Mouse (Mus musculus) limb, embryonic 13.5 days (tissue): ENCODE data around the gene Sf3b6. TPM values are rescaled to one million over a fixed set of nuclear protein-coding genes. Genes with fewer than 3 reads are reported as not detected.
A peak's percentile ranks its signal among the peaks of the same experiment; 100 is the strongest.
"Not testable (repeated sequence)": the region's sequence is repeated elsewhere in the genome, so short reads cannot be mapped to it uniquely, and the experiment has no call there.

Source experiments
- ATAC-seq: fragments of 200-750 bp; cut with Nextera tagmentation; 2 replicates; pipeline ENCODE4 v1.8.0; 2017; ENCODE audit warnings: low read depth, moderate number of reproducible peaks, moderate TSS enrichment; ENCODE audit not compliant: low FRiP score
- H3K27ac ChIP-seq: fragments of 300-500 bp; sonication (generic); 2 replicates; pipeline ENCODE4 v1.5.1; 2015; ENCODE audit warnings: inconsistent platforms, mild to moderate bottlenecking, moderate library complexity
- H3K27me3 ChIP-seq: fragments of 300-500 bp; sonication (generic); 2 replicates; pipeline ENCODE4 v1.6.1; 2015; ENCODE audit warnings: mild to moderate bottlenecking, inconsistent platforms
- H3K36me3 ChIP-seq: fragments of 300-500 bp; sonication (generic); 2 replicates; pipeline ENCODE4 v1.6.1; 2015; ENCODE audit warnings: inconsistent platforms, mild to moderate bottlenecking, moderate library complexity
- H3K4me1 ChIP-seq: fragments of 300-500 bp; sonication (generic); 2 replicates; pipeline ENCODE4 v1.6.1; 2015; ENCODE audit warnings: inconsistent platforms
- H3K4me2 ChIP-seq: fragments of 300-500 bp; sonication (generic); replicated peaks from 2 replicates; pipeline ENCODE4 v1.6.1; 2015; ENCODE audit warnings: inconsistent platforms, mild to moderate bottlenecking, moderate library complexity
- H3K4me3 ChIP-seq: fragments of 300-500 bp; sonication (generic); 2 replicates; pipeline ENCODE4 v1.5.1; 2015; ENCODE audit warnings: moderate library complexity, mild to moderate bottlenecking, inconsistent platforms
- H3K9ac ChIP-seq: fragments of 300-500 bp; sonication (generic); 2 replicates; pipeline ENCODE4 v1.6.1; 2015; ENCODE audit warnings: mild to moderate bottlenecking, inconsistent platforms
- H3K9me3 ChIP-seq: fragments of 300-500 bp; sonication (generic); 2 replicates; pipeline ENCODE4 v1.6.1; 2016; ENCODE audit warnings: inconsistent platforms
- WGBS: fragments of 180-500 bp; shearing (Covaris S2); methylation state at CpG from one replicate; pipeline ENCODE4 v1.1.7; 2015; 5-methylcytosine and 5-hydroxymethylcytosine counted together
- polyA plus RNA-seq: library from polyadenylated mRNA; unstranded; fragments of >200 nt; fragmentation: Nextera tagmentation; extraction: Ambion mirVana; gene quantifications from 2 replicates; pipeline ENCODE4 v1.2.1, GENCODE M21; 2015

The Sf3b6 gene
- 220 and 232 TPM in 2 replicates for polyA plus RNA-seq

DNA sequence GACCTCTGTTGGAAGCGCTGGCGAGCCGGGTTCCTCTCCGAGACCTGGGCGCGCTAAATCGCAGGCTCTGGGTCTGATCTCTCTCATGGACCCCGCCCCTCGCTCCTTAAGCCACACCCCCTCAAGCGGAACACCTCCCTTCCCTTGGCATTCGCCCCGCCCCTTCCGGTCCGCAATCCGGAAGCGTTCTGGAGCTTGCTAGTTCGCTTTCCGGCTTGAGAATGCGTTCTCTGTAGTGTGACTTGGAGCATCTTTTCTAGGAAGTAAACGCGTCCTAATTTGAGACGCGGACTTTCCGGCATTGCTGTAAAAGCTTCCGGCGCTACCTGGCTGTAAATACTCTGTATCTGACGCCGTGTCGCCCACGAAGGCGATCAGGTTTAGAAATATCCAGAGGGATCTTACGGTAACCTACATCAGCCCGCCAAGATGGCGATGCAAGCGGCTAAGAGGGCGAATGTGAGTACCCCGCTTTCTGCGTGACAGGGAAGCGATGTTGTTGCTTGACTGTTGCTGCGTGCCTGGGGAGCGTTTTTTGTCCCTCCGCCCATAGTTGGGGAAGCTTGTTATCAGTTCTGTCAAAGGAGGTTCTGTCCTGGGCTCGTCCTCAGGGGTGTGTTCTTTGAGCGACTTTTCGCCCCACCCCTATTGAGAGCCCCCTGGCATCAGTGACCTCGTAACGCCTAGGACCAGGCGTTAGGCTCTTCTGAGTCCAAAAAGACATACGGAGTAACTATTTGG is at the start of gene Sf3b6:
Gene Sf3b6 (plus strand): TSS at position 184 of the 741 bp plus-strand sequence.
- Histone ChIP-seq H3K4me3 (peak within 1 kb of the TSS; percentile 89), H3K27ac (peak within 1 kb of the TSS; percentile 89), H3K9me3 (no peaks in the 10 kb centered on the region), H3K9ac (peak within 1 kb of the TSS; percentile 83), H3K4me1 (peaks cover 16% of the 10 kb centered on the region), H3K36me3 (peaks cover 24% of the 10 kb centered on the region), H3K27me3 (no peaks in the 10 kb centered on the region), H3K4me2 (peak within 1 kb of the TSS; percentile 89)
- ATAC-seq, result peak; percentile 97
- under 1% methylated on average over 49 of the region's 49 CpGs for WGBS

DNA sequence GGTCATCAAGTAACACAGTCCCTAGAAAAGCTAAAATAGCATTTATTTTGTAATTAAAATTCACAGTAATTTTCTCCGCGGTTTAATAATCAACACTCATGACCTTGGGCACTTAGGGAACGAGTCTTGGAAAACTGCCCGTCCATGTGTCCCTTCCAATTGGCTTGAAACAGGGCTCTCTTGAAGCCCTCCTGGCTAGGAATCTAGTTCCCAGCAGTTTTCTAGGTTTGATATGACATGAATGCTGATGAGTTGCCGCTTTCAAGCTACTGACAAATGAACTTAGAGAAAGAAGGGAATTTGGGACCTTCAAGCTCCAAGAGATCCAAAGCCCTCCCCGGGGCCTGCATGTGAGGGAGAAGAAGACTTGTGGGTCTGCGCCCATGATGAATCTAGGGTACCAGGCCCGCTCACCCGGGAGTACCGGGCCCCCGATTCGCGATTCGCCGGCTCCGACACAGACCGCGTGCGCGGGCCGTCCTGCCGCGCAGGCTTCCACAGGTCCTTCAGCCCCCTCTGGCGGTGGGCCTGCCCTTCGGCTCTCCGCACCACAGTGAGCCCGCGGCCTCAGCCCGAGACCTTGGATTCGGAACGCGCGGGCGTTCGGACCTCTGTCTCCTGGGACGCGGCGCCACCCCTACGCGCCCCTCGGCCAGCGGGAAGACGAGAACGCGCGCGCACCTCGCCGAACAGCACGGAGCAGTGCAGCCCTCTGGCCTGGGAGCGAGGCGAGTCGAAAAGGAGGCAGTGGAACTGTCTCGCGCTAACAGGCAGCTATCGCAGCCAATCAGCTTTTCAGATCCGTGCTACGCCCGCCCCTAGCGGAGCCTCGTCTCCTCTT is 48.6 kb upstream of the Sf3b6 start, which contains the start of the genes Pfn4 and Fam228b:
Gene Pfn4 (plus strand): TSS at position 531 of the 841 bp plus-strand sequence.
Gene Fam228b (minus strand): TSS at position 776 of the 841 bp plus-strand sequence.
- Histone ChIP-seq H3K36me3 (no peaks in the 10 kb centered on the region), H3K9ac (peak within 1 kb of the TSS; percentile 82), H3K4me3 (peak within 1 kb of the TSS; percentile 64), H3K4me1 (0 out of 2 replicates have a peak, but pooled peaks cover 4% of the 10 kb centered on the region), H3K27me3 (no peaks in the 10 kb centered on the region), H3K27ac (peak within 1 kb of the TSS; percentile 85), H3K4me2 (peak within 1 kb of the TSS; percentile 74), H3K9me3 (no peaks in the 10 kb centered on the region)
- peak; percentile 99 for ATAC-seq
- WGBS, result 3% methylated on average over 61 of the region's 61 CpGs

DNA sequence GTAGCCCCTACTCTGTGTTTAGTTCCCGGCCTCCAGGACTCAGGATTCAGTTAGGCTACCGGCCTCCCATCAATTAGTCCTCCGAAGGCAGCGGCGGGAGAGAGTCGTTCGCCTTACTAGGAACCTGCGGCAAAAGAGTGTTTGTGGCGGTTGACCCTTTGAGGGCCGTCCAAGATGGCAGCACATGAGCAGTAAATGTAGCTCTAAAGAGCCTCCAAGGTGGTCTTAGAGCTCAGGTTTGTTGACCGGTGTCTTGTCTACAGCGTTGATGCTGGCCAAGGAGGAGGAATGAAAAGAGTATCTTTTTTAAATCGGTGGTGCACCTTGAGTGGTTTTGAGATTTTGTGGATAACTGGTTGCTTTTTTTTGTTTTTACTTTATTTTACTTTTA is 48.0 kb upstream of the Sf3b6 start:
- H3K4me3 ChIP-seq, result peak overlapping the region; percentile 64
- H3K27me3 ChIP-seq, result no peaks in the 10 kb centered on the region
- 0 out of 2 replicates have a peak, but pooled peaks cover 4% of the 10 kb centered on the region for H3K4me1 ChIP-seq
- H3K4me2 ChIP-seq, result peak overlapping the region; percentile 74
- peak; percentile 46 for ATAC-seq
- 22% methylated on average over 13 of the region's 13 CpGs for WGBS
- H3K36me3 ChIP-seq, result no peaks in the 10 kb centered on the region
- H3K9ac ChIP-seq, result peak overlapping the region; percentile 82
- H3K9me3 ChIP-seq, result no peaks in the 10 kb centered on the region
- peak overlapping the region; percentile 85 for H3K27ac ChIP-seq

DNA sequence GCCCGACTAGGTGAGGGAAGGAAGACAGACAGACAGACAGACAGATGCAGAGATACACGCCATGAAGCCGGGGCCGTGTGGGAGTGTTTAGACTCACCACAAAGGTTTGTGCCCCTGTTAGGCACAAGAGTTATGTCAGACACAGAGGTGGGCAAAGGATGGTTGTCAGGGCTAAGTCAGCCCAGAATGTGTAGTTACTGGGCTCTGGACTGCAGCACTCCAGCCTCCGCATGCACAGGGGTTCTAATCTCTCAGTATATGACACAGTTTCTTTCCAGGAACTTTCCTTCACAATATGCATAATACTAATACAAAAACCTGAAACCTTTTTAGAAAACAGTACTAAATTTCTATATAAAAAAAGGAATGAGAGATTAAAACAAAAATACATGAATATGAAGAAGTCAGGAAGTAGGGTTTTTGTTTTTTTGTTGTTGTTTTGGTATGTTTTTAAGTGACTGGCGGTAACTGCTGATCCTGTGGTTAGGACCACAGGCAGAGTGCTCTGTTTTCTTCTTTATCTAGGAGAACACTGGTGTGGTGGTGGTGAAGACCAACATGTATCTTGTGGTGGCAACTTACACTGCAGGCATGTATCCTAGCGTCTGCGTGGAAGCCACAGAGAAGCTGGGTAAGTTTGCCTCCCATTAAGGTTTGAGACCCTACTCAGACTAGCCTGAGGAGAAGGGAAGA is 42.3 kb upstream of the Sf3b6 start:
- no peaks in the 10 kb centered on the region for H3K36me3 ChIP-seq
- no peaks in the 10 kb centered on the region for H3K9me3 ChIP-seq
- 90% methylated on average over 8 of the region's 8 CpGs for WGBS
- ATAC-seq, result no peak
- H3K27ac ChIP-seq, result no peak overlapping the region
- no peaks in the 10 kb centered on the region for H3K4me1 ChIP-seq
- H3K4me3 ChIP-seq, result no peak overlapping the region
- no peaks in the 10 kb centered on the region for H3K27me3 ChIP-seq
- H3K9ac ChIP-seq, result no peak overlapping the region
- H3K4me2 ChIP-seq, result no peak overlapping the region

DNA sequence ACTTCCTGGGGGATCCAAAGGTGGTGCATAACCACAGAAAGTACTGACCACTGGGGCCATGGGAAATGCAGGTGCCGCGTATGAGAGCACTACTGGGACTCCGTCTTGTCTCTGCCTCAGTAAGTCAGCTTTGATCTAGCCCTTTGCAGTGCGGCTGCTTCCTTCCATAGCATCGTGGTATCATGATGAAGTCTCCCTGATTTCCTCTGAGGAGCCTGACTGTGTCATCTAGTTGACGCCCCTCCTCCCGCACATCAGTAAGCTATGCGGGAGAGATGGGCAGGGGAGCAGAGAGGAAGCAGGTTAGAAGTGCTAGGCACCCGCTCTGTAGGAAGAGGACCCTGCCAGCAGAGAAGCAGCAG is 41.8 kb upstream of the Sf3b6 start:
- 77% methylated on average over 9 of the region's 9 CpGs for WGBS
- Histone ChIP-seq H3K36me3 (no peaks in the 10 kb centered on the region), H3K9me3 (no peaks in the 10 kb centered on the region), H3K9ac (no peak overlapping the region), H3K4me1 (no peaks in the 10 kb centered on the region), H3K4me3 (no peak overlapping the region), H3K4me2 (no peak overlapping the region), H3K27ac (no peak overlapping the region), H3K27me3 (no peaks in the 10 kb centered on the region)
- ATAC-seq, result no peak

DNA sequence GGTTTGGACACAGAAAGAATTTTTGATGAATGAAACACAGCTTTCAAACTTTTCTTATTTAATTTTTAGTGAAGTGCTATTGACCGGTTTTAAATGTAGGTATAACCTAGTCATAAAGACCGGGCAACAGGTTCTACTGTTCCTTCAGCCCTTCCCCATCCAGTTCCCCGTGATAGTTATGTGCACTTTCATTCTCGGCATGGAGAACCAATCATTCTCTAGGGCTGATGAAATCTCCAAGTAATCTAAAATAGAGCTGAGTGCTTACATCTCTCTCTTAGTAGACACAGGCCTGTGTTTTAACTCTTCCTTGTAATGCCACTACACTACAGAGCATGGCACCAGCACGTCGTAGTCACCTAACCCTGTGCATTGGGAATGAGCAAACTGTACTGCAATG is 39.6 kb upstream of the Sf3b6 start:
- H3K9me3 ChIP-seq, result no peaks in the 10 kb centered on the region
- H3K9ac ChIP-seq, result no peak overlapping the region
- H3K4me3 ChIP-seq, result no peak overlapping the region
- H3K4me1 ChIP-seq, result no peaks in the 10 kb centered on the region
- no peaks in the 10 kb centered on the region for H3K27me3 ChIP-seq
- no peaks in the 10 kb centered on the region for H3K36me3 ChIP-seq
- WGBS, result 85% methylated on average over 6 of the region's 6 CpGs
- H3K4me2 ChIP-seq, result no peak overlapping the region
- H3K27ac ChIP-seq, result no peak overlapping the region
- no peak for ATAC-seq

DNA sequence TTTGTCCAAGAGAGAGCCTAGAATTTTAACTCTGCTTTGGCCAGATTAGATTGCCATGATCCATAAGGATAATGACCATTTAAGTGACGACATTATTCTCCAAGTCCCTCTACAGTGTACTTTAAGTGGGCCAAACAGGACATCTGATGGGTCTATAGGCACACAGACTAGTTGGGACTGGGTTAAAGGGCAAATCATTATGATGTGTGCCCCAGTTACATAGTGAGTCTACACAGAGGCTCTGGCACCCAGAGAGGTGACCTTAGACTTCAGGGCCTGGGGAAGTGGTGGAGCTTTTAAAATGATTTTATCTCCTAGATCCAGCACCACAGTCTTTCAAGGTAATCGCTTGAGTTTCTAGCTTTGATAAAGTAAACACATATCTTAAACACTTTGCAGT is 37.1 kb upstream of the Sf3b6 start:
- Histone ChIP-seq H3K27ac (no peak overlapping the region), H3K4me2 (no peak overlapping the region), H3K4me1 (no peaks in the 10 kb centered on the region), H3K9me3 (no peaks in the 10 kb centered on the region), H3K36me3 (no peaks in the 10 kb centered on the region), H3K4me3 (no peak overlapping the region), H3K27me3 (no peaks in the 10 kb centered on the region), H3K9ac (no peak overlapping the region)
- ATAC-seq, result no peak
- WGBS, result 67% methylated on average over 2 of the region's 2 CpGs

DNA sequence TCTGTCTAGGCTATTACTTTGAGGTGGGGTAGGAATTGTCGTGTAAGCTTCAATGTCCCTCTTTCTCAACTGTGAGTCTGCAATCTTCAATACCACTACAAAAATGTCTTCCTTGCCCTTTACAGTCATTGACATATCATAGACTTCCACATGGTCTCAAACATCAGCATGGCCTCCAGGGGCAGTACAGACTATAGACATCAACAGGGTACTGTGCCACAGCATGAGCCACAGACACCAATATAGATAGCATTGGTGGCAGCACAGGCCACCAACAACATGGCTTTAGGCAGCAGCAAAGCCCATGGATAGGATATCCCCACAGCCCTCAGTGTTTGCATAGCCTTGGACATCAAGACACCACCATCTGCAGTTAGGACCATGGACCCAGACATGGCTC is 36.1 kb upstream of the Sf3b6 start:
- no peak for ATAC-seq
- Histone ChIP-seq H3K9ac (no peak overlapping the region), H3K4me1 (no peaks in the 10 kb centered on the region), H3K4me3 (no peak overlapping the region), H3K9me3 (no peaks in the 10 kb centered on the region), H3K27me3 (no peaks in the 10 kb centered on the region), H3K4me2 (no peak overlapping the region), H3K36me3 (no peaks in the 10 kb centered on the region), H3K27ac (no peak overlapping the region)
- WGBS, result 89% methylated on average over 1 of the region's 1 CpGs

DNA sequence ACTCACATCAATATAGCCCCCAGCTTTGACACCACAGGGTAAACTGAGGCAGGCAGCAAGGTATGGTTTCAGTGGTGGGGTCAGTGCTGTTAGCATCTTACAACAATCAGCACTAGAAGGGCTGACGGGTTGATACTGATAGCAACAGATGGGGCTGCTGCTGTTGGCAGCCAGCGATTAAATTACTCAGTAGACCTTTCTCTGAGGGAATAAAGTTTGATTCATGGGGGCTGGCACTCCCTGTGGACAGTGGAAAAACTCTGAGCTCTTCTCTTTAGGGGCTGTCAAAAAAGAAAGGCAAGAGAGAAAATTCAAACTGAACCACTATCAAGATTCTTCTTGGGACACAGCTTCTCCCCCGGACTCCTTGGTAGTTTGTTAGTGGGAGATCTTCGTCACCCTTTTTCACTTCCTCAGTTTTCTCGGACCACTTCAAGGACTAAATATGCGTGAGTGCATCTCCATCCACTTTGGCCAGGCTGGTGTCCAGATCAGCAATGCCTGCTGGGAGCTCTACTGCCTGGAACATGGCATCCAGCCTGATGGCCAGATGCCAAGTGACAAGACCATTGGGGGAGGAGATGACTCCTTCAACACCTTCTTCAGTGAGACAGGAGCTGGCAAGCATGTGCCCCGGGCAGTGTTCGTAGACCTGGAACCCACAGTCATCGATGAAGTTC is 35.5 kb upstream of the Sf3b6 start:
- H3K4me1 ChIP-seq, H3K9me3 ChIP-seq, H3K27me3 ChIP-seq, ATAC-seq, H3K4me3 ChIP-seq, H3K27ac ChIP-seq, H3K36me3 ChIP-seq, H3K4me2 ChIP-seq, H3K9ac ChIP-seq: not testable (repeated sequence)
- WGBS, result 84% methylated on average over 9 of the region's 9 CpGs

DNA sequence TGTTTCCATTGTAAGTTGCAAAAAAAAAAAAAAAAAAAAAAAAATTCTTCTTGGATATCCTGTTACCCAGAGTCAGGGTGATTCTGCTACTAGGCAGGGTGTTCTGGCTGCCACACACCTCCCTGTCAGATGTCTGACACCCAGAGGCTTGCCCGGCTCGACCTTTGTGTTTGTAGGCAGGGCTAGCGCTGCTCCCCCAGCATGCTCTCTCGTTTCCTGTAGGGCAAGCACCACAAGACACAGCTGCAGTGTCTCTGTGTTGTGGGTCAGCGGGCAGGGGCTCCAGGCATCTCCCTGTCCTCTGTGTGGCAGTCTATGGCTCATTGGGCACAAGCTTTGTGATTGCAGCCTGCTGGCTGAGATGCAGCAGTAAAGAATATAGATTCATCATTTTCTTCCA is 33.7 kb upstream of the Sf3b6 start:
- Histone ChIP-seq H3K27ac (no peak overlapping the region), H3K4me2 (no peak overlapping the region), H3K4me3 (no peak overlapping the region), H3K9me3 (no peaks in the 10 kb centered on the region), H3K9ac (no peak overlapping the region), H3K27me3 (no peaks in the 10 kb centered on the region), H3K36me3 (no peaks in the 10 kb centered on the region), H3K4me1 (no peaks in the 10 kb centered on the region)
- no peak for ATAC-seq
- 56% methylated on average over 5 of the region's 5 CpGs for WGBS

DNA sequence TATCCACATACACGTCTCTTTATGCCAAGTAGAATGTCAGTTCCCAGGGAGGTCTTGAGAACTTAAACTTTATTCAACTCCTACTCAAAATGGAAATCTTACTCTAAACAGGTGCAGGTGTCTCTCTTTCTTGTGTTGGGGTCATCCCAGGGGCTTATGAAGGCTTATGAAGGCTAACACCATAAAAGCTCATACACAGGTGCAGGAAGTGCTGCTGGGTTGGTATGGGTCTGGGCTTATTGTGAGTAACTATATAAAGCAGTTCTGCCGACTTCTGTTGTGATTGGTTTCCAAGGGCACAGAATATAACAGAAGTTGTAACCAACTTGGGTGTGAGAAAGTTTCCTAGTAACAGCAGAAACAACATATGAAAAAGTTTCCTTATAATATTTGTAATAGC is 32.9 kb upstream of the Sf3b6 start:
- WGBS, result 71% methylated on average over 2 of the region's 2 CpGs

More for the DNA sequence above, 32.9 kb upstream of the Sf3b6 start:
- no peak for ATAC-seq
- Histone ChIP-seq H3K4me1 (no peaks in the 10 kb centered on the region), H3K27me3 (no peaks in the 10 kb centered on the region), H3K27ac (no peak overlapping the region), H3K4me3 (no peak overlapping the region), H3K9me3 (no peaks in the 10 kb centered on the region), H3K9ac (no peak overlapping the region), H3K4me2 (no peak overlapping the region), H3K36me3 (no peaks in the 10 kb centered on the region)
